Mouse (Mus musculus): ENCODE measurements around the gene Morc3. TPM values are rescaled to one million over a fixed set of nuclear protein-coding genes. Genes with fewer than 3 reads are reported as not detected.

Gene Morc3
- polyA plus RNA-seq (2014; fragmentation: Nextera tagmentation; extraction: Ambion mirVana): 44.9 and 45.6 TPM in 2 replicates

DNA sequence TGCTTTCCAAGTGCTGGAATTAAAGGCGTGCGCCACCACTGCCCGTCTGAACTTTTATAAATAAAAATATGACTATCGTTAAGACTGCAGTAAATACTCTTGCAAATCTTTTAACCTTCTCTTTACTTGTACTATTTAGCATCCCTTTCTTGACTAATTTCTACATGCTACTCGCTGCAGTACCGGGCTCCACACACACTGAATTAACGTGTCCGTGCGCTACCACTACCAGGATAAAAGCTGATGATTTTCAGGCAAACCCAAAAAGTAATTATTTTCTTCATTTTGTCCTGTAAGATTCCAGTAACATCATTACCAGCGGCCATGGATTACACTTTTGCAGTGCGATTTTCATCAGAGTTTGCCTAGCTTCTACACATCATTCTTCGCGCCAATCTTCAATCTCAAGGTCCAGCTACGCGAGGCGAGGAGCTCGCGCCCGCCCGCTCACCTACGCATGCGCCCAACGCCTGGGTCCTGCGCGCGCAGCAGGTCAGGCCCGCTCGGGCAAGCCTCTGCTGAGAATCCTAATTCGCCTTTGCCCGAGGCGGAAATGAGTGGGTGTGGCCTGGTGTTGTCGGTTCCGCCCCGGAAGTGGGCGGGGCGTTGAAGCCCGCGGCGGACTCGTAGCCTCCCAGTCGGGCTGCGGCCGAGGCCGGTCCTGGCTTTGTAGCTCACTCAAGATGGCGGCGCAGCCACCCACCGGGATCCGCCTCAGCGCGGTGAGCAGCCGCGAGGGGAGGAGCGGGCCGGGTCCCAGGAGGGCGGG lies at the start of gene Morc3:
Morc3 (plus strand) TSS at position 495 of the 769 bp plus-strand sequence.
- WGBS: 11% methylated on average over 53 of the region's 55 CpGs
- Histone ChIP-seq H3K36me3 (ENCODE audit: control insufficient read depth, insufficient read depth, low read length) (no peaks in the 10 kb centered on the region), H3K9me3 (ENCODE audit: control insufficient read depth, low read depth, low read length) (no peaks in the 10 kb centered on the region), H3K27ac (ENCODE audit: low read length) (peak within 1 kb of the TSS; percentile 96), H3K9ac (replicated peaks; ENCODE audit: low read depth, low read length) (peak within 1 kb of the TSS; percentile 93), H3K4me3 (ENCODE audit: low read depth, low read length) (peak within 1 kb of the TSS; percentile 87), H3K4me2 (replicated peaks; ENCODE audit: low read depth, low read length) (peak within 1 kb of the TSS; percentile 57), H3K4me1 (ENCODE audit: control insufficient read depth, insufficient read depth, low read length) (peaks cover 9% of the 10 kb centered on the region), H3K27me3 (ENCODE audit: control insufficient read depth, insufficient read depth, low read length) (no peaks in the 10 kb centered on the region)
- ATAC-seq (ENCODE audit: insufficient number of reproducible peaks, insufficient read depth, low FRiP score, low read depth): peak; percentile 97

DNA sequence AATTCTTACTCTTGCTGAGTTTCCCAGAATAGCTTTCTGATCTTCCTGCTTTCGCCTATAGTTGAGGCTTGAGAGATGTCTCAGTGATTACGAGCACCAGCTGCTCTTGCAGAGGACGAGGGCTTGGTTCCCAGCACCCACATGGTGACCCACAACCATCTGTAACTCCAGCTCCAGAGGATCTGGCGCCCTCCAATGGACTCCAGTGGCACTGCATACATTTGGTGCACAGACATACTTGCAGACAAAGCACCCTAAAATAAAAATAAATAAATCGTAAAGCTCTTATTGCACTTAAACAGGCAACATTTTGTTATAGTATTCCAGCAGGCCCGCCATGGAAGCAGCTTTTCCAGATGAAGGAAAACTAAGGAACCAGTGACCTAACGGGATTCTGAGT lies 47.7 kb upstream of the Morc3 start:
- no peak overlapping the region for H3K4me2 ChIP-seq (replicated peaks; ENCODE audit: low read depth, low read length)
- 88% methylated on average over 7 of the region's 7 CpGs for WGBS
- H3K27me3 ChIP-seq (ENCODE audit: control insufficient read depth, insufficient read depth, low read length): no peaks in the 10 kb centered on the region
- H3K4me1 ChIP-seq (ENCODE audit: control insufficient read depth, insufficient read depth, low read length): no peaks in the 10 kb centered on the region
- no peak overlapping the region for H3K27ac ChIP-seq (ENCODE audit: low read length)
- H3K36me3 ChIP-seq (ENCODE audit: control insufficient read depth, insufficient read depth, low read length): no peaks in the 10 kb centered on the region; the same call in 1 of the 2 replicates
- H3K9me3 ChIP-seq (ENCODE audit: control insufficient read depth, low read depth, low read length): 0 out of 2 replicates have a peak, but pooled peaks cover 4% of the 10 kb centered on the region
- no peak for ATAC-seq (ENCODE audit: insufficient number of reproducible peaks, insufficient read depth, low FRiP score, low read depth)
- no peak overlapping the region for H3K9ac ChIP-seq (replicated peaks; ENCODE audit: low read depth, low read length)
- H3K4me3 ChIP-seq (ENCODE audit: low read depth, low read length): no peak overlapping the region

DNA sequence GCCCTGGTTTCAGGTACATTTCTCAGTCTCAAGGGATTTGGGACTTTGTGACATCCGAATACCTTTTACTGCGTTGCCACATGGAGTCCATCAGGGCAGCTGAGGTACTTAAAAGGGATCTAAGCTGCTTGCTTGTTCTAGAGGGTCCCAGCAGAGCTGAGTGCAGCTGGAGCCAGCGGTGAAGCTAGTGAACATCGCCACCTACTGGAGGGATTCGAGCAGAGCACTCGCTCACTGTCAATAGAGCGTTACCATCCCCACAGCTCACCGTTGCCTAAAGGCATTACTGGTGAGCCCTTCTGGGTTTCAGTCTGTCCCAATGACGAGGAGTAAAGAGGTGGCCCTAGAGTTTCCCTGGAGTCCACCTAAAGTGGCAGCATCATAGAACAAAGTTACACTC lies 46.1 kb upstream of the Morc3 start:
- no peak overlapping the region for H3K27ac ChIP-seq (ENCODE audit: low read length)
- peak; percentile 86 for ATAC-seq (ENCODE audit: insufficient number of reproducible peaks, insufficient read depth, low FRiP score, low read depth)
- H3K36me3 ChIP-seq (ENCODE audit: control insufficient read depth, insufficient read depth, low read length): no peaks in the 10 kb centered on the region; the same call in 1 of the 2 replicates
- 4% methylated on average over 9 of the region's 9 CpGs for WGBS
- no peaks in the 10 kb centered on the region for H3K4me1 ChIP-seq (ENCODE audit: control insufficient read depth, insufficient read depth, low read length)
- H3K27me3 ChIP-seq (ENCODE audit: control insufficient read depth, insufficient read depth, low read length): no peaks in the 10 kb centered on the region
- no peak overlapping the region for H3K4me2 ChIP-seq (replicated peaks; ENCODE audit: low read depth, low read length)
- no peak overlapping the region for H3K9ac ChIP-seq (replicated peaks; ENCODE audit: low read depth, low read length)
- H3K4me3 ChIP-seq (ENCODE audit: low read depth, low read length): no peak overlapping the region
- H3K9me3 ChIP-seq (ENCODE audit: control insufficient read depth, low read depth, low read length): 0 out of 2 replicates have a peak, but pooled peaks cover 4% of the 10 kb centered on the region

DNA sequence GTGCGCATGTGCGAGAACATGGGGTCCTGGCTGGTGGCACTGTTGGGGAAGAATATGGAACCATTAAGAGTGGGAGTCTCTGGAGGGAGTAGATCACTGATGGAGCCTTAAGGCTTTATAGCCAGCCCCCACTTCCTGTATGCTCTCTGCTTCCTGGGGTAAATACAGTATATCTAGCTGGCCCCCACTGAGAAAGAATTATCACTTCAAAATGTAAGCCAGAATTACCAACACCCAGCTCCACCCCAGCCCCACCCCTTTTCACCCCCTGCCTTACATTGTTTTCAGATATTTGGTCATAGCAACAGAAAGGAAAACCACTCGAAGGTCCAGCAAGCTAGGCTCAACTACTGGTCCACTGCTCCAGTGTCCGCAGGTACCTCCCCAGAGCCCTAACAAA lies 43.5 kb upstream of the Morc3 start:
- no peak overlapping the region for H3K4me2 ChIP-seq (replicated peaks; ENCODE audit: low read depth, low read length)
- no peak overlapping the region for H3K27ac ChIP-seq (ENCODE audit: low read length)
- no peaks in the 10 kb centered on the region for H3K27me3 ChIP-seq (ENCODE audit: control insufficient read depth, insufficient read depth, low read length)
- no peak for ATAC-seq (ENCODE audit: insufficient number of reproducible peaks, insufficient read depth, low FRiP score, low read depth)
- H3K9me3 ChIP-seq (ENCODE audit: control insufficient read depth, low read depth, low read length): 0 out of 2 replicates have a peak, but pooled peaks cover 4% of the 10 kb centered on the region
- no peaks in the 10 kb centered on the region; the same call in 1 of the 2 replicates for H3K36me3 ChIP-seq (ENCODE audit: control insufficient read depth, insufficient read depth, low read length)
- no peak overlapping the region for H3K9ac ChIP-seq (replicated peaks; ENCODE audit: low read depth, low read length)
- H3K4me3 ChIP-seq (ENCODE audit: low read depth, low read length): no peak overlapping the region
- WGBS: 80% methylated on average over 4 of the region's 4 CpGs
- no peaks in the 10 kb centered on the region for H3K4me1 ChIP-seq (ENCODE audit: control insufficient read depth, insufficient read depth, low read length)

DNA sequence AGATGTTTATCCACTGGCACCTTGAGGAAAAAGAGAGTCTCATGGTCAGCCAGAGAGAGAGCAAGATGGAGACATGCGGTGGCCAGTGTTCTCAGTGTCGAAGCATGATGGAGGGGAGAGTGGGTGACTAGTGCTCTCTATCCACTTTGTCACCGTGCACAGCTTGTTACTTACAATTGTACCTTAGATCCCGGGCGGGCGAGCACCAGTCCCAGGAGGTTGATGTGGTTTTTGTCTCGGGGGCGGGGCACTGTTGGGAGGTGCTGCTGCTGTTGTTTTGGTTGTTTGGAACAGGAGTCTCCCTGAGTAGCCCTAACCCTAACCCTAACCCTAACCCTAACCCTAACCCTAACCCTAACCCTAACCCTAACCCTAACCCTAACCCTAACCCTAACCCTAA lies 43.0 kb upstream of the Morc3 start:
- Histone ChIP-seq H3K27me3 (ENCODE audit: control insufficient read depth, insufficient read depth, low read length) (no peaks in the 10 kb centered on the region), H3K36me3 (ENCODE audit: control insufficient read depth, insufficient read depth, low read length) (no peaks in the 10 kb centered on the region; the same call in 1 of the 2 replicates), H3K4me1 (ENCODE audit: control insufficient read depth, insufficient read depth, low read length) (no peaks in the 10 kb centered on the region), H3K27ac (ENCODE audit: low read length) (no peak overlapping the region), H3K9ac (replicated peaks; ENCODE audit: low read depth, low read length) (no peak overlapping the region), H3K9me3 (ENCODE audit: control insufficient read depth, low read depth, low read length) (0 out of 2 replicates have a peak, but pooled peaks cover 4% of the 10 kb centered on the region), H3K4me2 (replicated peaks; ENCODE audit: low read depth, low read length) (no peak overlapping the region), H3K4me3 (ENCODE audit: low read depth, low read length) (no peak overlapping the region)
- ATAC-seq (ENCODE audit: insufficient number of reproducible peaks, insufficient read depth, low FRiP score, low read depth): no peak
- 89% methylated on average over 8 of the region's 8 CpGs for WGBS

- ATAC-seq (ENCODE audit: insufficient number of reproducible peaks, insufficient read depth, low FRiP score, low read depth): no peak
Measured at GRCm38 (mm10) chr16:93789971-93790755, 41.8 kb upstream of the Morc3 start.

GRCm38 (mm10) chr16:93792981-93793630 lies 38.8 kb upstream of the Morc3 start:
- WGBS: 60% methylated on average over 15 of the region's 15 CpGs
- H3K4me1 ChIP-seq (ENCODE audit: control insufficient read depth, insufficient read depth, low read length): no peaks in the 10 kb centered on the region

More at GRCm38 (mm10) chr16:93789971-93790755, 41.8 kb upstream of the Morc3 start:
- no peak overlapping the region for H3K4me3 ChIP-seq (ENCODE audit: low read depth, low read length)
- H3K27me3 ChIP-seq (ENCODE audit: control insufficient read depth, insufficient read depth, low read length): no peaks in the 10 kb centered on the region
- 41% methylated on average over 5 of the region's 5 CpGs for WGBS
- no peaks in the 10 kb centered on the region; the same call in 1 of the 2 replicates for H3K36me3 ChIP-seq (ENCODE audit: control insufficient read depth, insufficient read depth, low read length)
- H3K4me2 ChIP-seq (replicated peaks; ENCODE audit: low read depth, low read length): no peak overlapping the region
- no peaks in the 10 kb centered on the region for H3K4me1 ChIP-seq (ENCODE audit: control insufficient read depth, insufficient read depth, low read length)
- H3K9ac ChIP-seq (replicated peaks; ENCODE audit: low read depth, low read length): no peak overlapping the region
- H3K27ac ChIP-seq (ENCODE audit: low read length): no peak overlapping the region
- H3K9me3 ChIP-seq (ENCODE audit: control insufficient read depth, low read depth, low read length): no peaks in the 10 kb centered on the region

DNA sequence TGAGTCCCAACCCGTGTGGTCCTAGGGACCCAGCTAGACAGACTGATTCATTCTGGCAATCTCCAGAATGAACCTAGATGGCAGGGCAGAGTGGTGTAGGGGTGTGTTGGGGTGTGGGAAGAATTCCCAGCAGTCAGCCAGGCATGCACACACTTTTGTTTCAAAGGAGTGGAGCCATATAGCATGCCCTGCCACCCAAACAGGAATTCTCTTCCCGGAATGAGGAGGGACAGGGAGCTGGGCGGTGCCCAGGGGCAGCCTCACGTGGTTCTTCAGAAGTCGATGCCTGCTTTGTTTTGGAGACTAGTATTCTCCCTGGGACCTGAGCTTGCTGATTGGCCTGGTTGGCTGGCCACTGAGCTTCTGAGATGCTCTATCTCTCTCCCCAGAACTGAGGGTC lies 37.1 kb upstream of the Morc3 start:
- Histone ChIP-seq H3K4me3 (ENCODE audit: low read depth, low read length) (no peak overlapping the region), H3K4me2 (replicated peaks; ENCODE audit: low read depth, low read length) (no peak overlapping the region), H3K9ac (replicated peaks; ENCODE audit: low read depth, low read length) (no peak overlapping the region), H3K36me3 (ENCODE audit: control insufficient read depth, insufficient read depth, low read length) (no peaks in the 10 kb centered on the region; the same call in 1 of the 2 replicates), H3K4me1 (ENCODE audit: control insufficient read depth, insufficient read depth, low read length) (no peaks in the 10 kb centered on the region), H3K27me3 (ENCODE audit: control insufficient read depth, insufficient read depth, low read length) (no peaks in the 10 kb centered on the region), H3K9me3 (ENCODE audit: control insufficient read depth, low read depth, low read length) (no peaks in the 10 kb centered on the region), H3K27ac (ENCODE audit: low read length) (no peak overlapping the region)
- 77% methylated on average over 5 of the region's 5 CpGs for WGBS
- no peak for ATAC-seq (ENCODE audit: insufficient number of reproducible peaks, insufficient read depth, low FRiP score, low read depth)

More at GRCm38 (mm10) chr16:93792981-93793630, 38.8 kb upstream of the Morc3 start:
- no peak overlapping the region for H3K9ac ChIP-seq (replicated peaks; ENCODE audit: low read depth, low read length)
- H3K4me3 ChIP-seq (ENCODE audit: low read depth, low read length): no peak overlapping the region
- no peaks in the 10 kb centered on the region for H3K27me3 ChIP-seq (ENCODE audit: control insufficient read depth, insufficient read depth, low read length)
- H3K27ac ChIP-seq (ENCODE audit: low read length): no peak overlapping the region
- H3K9me3 ChIP-seq (ENCODE audit: control insufficient read depth, low read depth, low read length): no peaks in the 10 kb centered on the region
- H3K4me2 ChIP-seq (replicated peaks; ENCODE audit: low read depth, low read length): no peak overlapping the region
- no peaks in the 10 kb centered on the region; the same call in 1 of the 2 replicates for H3K36me3 ChIP-seq (ENCODE audit: control insufficient read depth, insufficient read depth, low read length)
- ATAC-seq (ENCODE audit: insufficient number of reproducible peaks, insufficient read depth, low FRiP score, low read depth): no peak
